Mouse (Mus musculus) CD4-positive helper T cell, adult 2 months (primary cell): ENCODE measurements at regions not wholly inside any gene's neighbourhood (a gene's known extent, or its start where the extent isn't known, plus 50 kb on each side); places are given as distances from the start of the nearest gene placed in this dataset.

Experiments used
- DNase-seq: peaks from one replicate; pipeline ENCODE4 v3.0.0-alpha.2; 2012; ENCODE audit warnings: low read depth, missing footprints, low spot score

DNA sequence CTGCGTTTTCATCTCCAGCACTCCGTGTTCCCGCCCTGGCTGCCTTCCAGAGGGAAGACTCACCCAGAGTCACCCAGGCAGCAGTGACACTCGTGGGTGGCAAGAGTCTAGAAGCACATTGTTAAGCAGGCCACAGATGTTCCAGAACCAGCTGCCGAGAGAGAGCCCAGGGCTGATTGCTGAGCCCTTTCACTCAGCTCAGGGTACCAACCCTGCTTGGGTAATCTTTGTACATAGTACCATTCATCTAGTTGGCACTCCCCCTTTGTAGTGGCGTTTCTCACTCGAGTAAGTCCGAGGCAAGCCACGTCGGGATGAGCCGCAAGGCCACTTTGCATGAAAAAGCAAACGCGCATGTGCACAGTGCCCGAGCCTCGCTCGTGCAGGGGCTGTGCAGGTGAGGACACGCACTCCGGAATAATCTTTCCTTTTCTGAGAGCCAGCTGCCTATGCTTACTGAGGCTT is 156.9 kb downstream of the Zfp281 start:
- DNase-seq = no peak

DNA sequence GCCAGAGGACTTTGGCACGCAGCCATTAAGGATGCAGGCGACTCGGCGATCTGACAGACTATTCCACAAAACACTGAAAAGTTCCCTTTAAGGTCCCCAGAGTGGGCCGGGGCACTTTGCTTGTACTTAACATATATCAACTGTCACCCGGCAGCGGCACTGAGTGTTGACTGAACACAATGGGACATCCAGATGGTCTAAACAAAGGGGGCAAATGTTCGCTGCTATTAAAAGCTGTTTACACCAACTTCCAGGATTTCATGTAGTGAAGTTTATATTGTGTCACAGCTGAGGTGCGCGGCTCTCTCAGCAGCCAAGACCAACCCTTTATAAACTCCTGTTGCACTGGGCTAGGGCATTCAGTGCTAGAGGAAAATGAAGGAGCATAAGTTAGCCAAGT is 157.6 kb downstream of the Zfp281 start:
- DNase-seq = no peak

DNA sequence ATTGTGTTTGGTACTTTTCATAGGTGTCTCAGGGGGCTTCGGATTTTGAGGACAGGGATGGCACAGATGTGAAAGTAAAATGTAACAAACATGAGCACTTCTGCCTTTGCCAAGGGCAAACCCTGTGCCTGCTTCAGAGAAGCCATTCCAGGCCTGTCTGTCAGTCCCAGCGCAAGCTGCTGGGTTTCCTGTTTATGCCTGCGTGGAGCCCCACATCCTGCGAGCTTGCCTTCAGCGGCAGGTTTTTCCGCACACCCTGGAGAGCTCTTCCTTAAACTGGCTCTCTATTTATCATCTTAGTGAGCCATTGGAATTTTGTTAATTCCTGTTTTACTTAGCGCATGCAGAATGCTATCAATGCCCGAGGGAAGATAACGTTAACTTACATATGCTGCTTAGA is 159.5 kb downstream of the Zfp281 start:
- no peak for DNase-seq

DNA sequence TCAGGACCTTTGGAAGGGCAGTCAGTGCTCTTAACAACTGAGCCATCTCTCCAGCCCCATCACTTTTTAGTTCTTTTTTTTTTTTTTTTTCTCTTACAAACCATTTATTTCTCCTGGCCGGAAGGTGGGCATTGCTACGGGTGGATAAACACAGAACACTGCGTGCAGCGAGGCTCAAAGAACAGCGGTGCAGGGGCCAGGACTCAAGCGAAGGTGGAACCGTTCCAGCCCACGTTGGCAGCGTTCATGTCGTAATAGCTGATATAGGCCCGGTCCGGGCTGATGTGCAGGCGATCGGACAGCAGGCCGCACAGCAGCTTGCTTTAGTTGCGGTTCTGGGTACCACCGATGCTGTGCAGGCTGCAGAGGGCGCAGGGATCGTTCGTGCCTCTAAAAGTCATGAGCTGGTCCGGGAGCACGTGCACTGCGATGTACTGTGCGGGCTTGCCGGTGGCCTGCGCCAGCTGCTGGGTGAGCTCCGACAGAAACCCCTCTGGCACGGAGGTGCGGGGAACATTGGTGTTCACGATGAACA is 164.3 kb downstream of the Zfp281 start:
- no peak for DNase-seq

DNA sequence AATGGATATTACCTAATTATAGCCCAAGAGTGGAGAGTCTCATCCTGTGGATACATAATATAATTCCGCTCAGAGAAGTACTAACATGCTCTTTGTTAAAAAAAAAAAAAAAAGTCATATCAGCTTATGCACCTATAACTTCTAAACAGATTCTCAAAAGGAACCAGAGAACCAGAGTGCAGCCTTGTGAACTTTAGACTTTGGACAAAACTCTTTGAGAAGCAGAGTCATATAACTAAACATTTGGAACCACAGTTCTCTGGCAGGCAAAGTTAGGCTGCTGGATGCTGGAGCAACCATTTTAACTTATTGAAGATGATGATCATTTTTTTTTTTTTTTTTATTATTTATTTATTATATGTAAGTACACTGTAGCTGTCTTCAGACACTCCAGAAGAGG is 166.9 kb downstream of the Zfp281 start:
- DNase-seq = no peak
